Mouse (Mus musculus) ovary, postnatal 14 days (tissue): ENCODE data around the gene Pdzd2.

Source experiments
- DNase-seq: peaks from one replicate; pipeline ENCODE4 v3.0.0; 2022; ENCODE audit warnings: low spot score

The Pdzd2 gene

GRCm38 (mm10) chr15:12431188-12431587 is 308.5 kb downstream of the Pdzd2 start:
- DNase-seq, result no peak

GRCm38 (mm10) chr15:12430670-12431069 is 309.1 kb downstream of the Pdzd2 start:
- no peak for DNase-seq

GRCm38 (mm10) chr15:12429572-12430431 is 309.9 kb downstream of the Pdzd2 start:
- no peak for DNase-seq

- no peak for DNase-seq
These were observed 311.9 kb downstream of the Pdzd2 start for GRCm38 (mm10) chr15:12427818-12428217.

GRCm38 (mm10) chr15:12426342-12426741 is 313.4 kb downstream of the Pdzd2 start:
- DNase-seq, result no peak

- DNase-seq, result no peak
These were observed 314.6 kb downstream of the Pdzd2 start for GRCm38 (mm10) chr15:12425049-12425627.

- DNase-seq, result no peak
These were observed 315.5 kb downstream of the Pdzd2 start for GRCm38 (mm10) chr15:12424187-12424586.

- DNase-seq, result no peak
These were observed 318.8 kb downstream of the Pdzd2 start for GRCm38 (mm10) chr15:12420915-12421314.

GRCm38 (mm10) chr15:12420376-12420775 is 319.3 kb downstream of the Pdzd2 start:
- no peak for DNase-seq

GRCm38 (mm10) chr15:12419446-12419845 is 320.3 kb downstream of the Pdzd2 start:
- no peak for DNase-seq

- DNase-seq, result no peak
These were observed 324.1 kb downstream of the Pdzd2 start for GRCm38 (mm10) chr15:12415536-12416200.

- no peak for DNase-seq
These were observed 325.0 kb downstream of the Pdzd2 start for GRCm38 (mm10) chr15:12414696-12415095.

- no peak for DNase-seq
These were observed 331.5 kb downstream of the Pdzd2 start for GRCm38 (mm10) chr15:12408205-12408604.

- no peak for DNase-seq
These were observed 334.1 kb downstream of the Pdzd2 start for GRCm38 (mm10) chr15:12405592-12405991.

GRCm38 (mm10) chr15:12397032-12397431 is 342.7 kb downstream of the Pdzd2 start:
- no peak for DNase-seq

- no peak for DNase-seq
These were observed 345.0 kb downstream of the Pdzd2 start for GRCm38 (mm10) chr15:12394758-12395157.

- no peak for DNase-seq
These were observed 350.8 kb downstream of the Pdzd2 start for GRCm38 (mm10) chr15:12388726-12389489.

- DNase-seq, result no peak
These were observed 355.0 kb downstream of the Pdzd2 start for GRCm38 (mm10) chr15:12384679-12385078.

GRCm38 (mm10) chr15:12380548-12380947 is 359.2 kb downstream of the Pdzd2 start:
- DNase-seq, result no peak

GRCm38 (mm10) chr15:12380057-12380456 is 359.7 kb downstream of the Pdzd2 start:
- no peak for DNase-seq

GRCm38 (mm10) chr15:12377800-12378199 is 361.9 kb downstream of the Pdzd2 start:
- no peak for DNase-seq

GRCm38 (mm10) chr15:12376491-12377069 is 363.1 kb downstream of the Pdzd2 start:
- DNase-seq, result no peak
